Comparison of ENCODE assay signal across 29 mouse cellular contexts in the genomic region with DNA sequence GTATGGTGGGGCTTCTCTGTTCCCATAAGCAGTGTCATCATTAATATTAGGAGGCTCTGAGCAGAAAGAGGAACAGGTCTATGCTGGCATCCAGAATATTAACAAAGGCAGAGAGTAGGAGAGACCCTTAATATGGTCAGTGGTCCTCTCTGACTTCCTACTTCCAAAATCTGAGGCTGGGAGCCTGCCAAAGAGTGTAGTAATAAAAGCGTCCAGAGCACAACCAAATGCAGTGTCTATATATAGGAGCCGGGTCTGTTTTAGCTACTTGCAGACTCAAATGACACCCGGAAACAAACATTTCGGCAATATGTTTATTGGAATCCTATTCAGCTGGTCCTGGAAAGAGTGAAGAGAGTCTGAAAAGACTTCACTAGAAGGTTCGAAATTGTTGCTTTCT. TPM values are rescaled to one million over a fixed set of nuclear protein-coding genes. Genes with fewer than 3 reads are reported as not detected.
DNase-seq lines count a peak whose midpoint lies in the region; ATAC-seq and TF ChIP-seq lines count a peak whose summit lies in the region.
"Had no signal": no experiment of that assay in that cellular context is flagged by ENCODE, and none has a peak within 500 bp of the region (broad histone marks: within the 10 kb centered on the region; RNA-seq: fewer than 3 reads in every experiment).

No protein-coding gene starts in this region.

- no peak for TF ChIP-seq EP300 in lung, postnatal 0 days (IDR thresholded peaks at IDR 0.05)

- ATAC-seq in embryonic facial prominence, embryonic 14.5 days (ENCODE audit: low read depth), result no peak
- no peak for ATAC-seq in heart, embryonic 14.5 days (ENCODE audit: insufficient number of reproducible peaks, insufficient read depth, low FRiP score, low read depth)
- ATAC-seq in lung, postnatal 0 days, result no peak
- ATAC-seq: hindbrain, postnatal 0 days; intestine, embryonic 15.5 days; midbrain, embryonic 16.5 days had no signal

- H3K4me3 ChIP-seq in embryonic facial prominence, embryonic 14.5 days (ENCODE audit: low read depth, low read length), result no peak overlapping the region
- no peak overlapping the region for H3K4me3 ChIP-seq in embryonic facial prominence, embryonic 10.5 days
- H3K4me3 ChIP-seq in heart, embryonic 14.5 days (ENCODE audit: control insufficient read depth in 1 of 2, insufficient read depth in 1 of 2, low read depth in 1 of 2, low read length in 2 of 2), result no peak overlapping the region
- H3K4me3 ChIP-seq in lung, postnatal 0 days (ENCODE audit: low read depth, low read length), result no peak overlapping the region
- H3K4me3 ChIP-seq: heart, adult 2 months; hindbrain, embryonic 12.5 days; intestine, embryonic 15.5 days; stomach, embryonic 15.5 days had no signal

- peak overlapping the region; percentile 54; the same call in 1 of the 2 replicates for H3K4me2 ChIP-seq in embryonic facial prominence, embryonic 14.5 days (ENCODE audit: low read depth, low read length)
- peak overlapping the region; percentile 37; the same call in 1 of the 2 replicates for H3K4me2 ChIP-seq in heart, embryonic 14.5 days (ENCODE audit: low read length)
- no peak overlapping the region for H3K4me2 ChIP-seq in lung, postnatal 0 days (replicated peaks; ENCODE audit: low read depth, low read length)
- H3K4me2 ChIP-seq: hindbrain, embryonic 12.5 days; intestine, embryonic 15.5 days; midbrain, embryonic 11.5 days; stomach, embryonic 15.5 days had no signal

- H3K27me3 ChIP-seq in embryonic facial prominence, embryonic 14.5 days (replicated peaks; ENCODE audit: control insufficient read depth, insufficient read depth, low read length), result no peaks in the 10 kb centered on the region
- H3K27me3 ChIP-seq in embryonic facial prominence, embryonic 10.5 days (replicated peaks; ENCODE audit: low read depth, poor library complexity, severe bottlenecking), result peaks cover 16% of the 10 kb centered on the region; the same call in 1 of the 2 replicates
- H3K27me3 ChIP-seq in heart, embryonic 14.5 days (ENCODE audit: control insufficient read depth, insufficient read depth, low read length), result no peaks in the 10 kb centered on the region
- no peaks in the 10 kb centered on the region for H3K27me3 ChIP-seq in lung, postnatal 0 days (replicated peaks; ENCODE audit: insufficient read depth, low read length)
- H3K27me3 ChIP-seq: intestine, embryonic 15.5 days; stomach, embryonic 15.5 days had no signal

- H3K27ac ChIP-seq in embryonic facial prominence, embryonic 14.5 days (replicated peaks; ENCODE audit: low read depth, low read length), result no peak overlapping the region
- H3K27ac ChIP-seq in embryonic facial prominence, embryonic 10.5 days (replicated peaks), result no peak overlapping the region
- no peak overlapping the region for H3K27ac ChIP-seq in heart, embryonic 14.5 days (replicated peaks in 1 of 2; ENCODE audit: control insufficient read depth in 1 of 2, insufficient read depth in 1 of 2, low read depth in 2 of 2, low read length in 2 of 2)
- H3K27ac ChIP-seq in lung, postnatal 0 days (ENCODE audit: low read length), result no peak overlapping the region
- H3K27ac ChIP-seq: heart, adult 2 months; hindbrain, embryonic 12.5 days; hindbrain, postnatal 0 days; intestine, embryonic 15.5 days; liver, embryonic 14.5 days; stomach, embryonic 15.5 days had no signal

- peak; percentile 43 for DNase-seq in embryonic facial prominence, embryonic 14.5 days (ENCODE audit: low spot score)
- DNase-seq in embryonic facial prominence, embryonic 10.5 days (ENCODE audit: low spot score), result no peak
- no peak for DNase-seq in heart, adult 8-10 months (ENCODE audit: low spot score)
- peak; percentile 10 to 31 for DNase-seq in kidney, postnatal 4 days
- no peak for DNase-seq in kidney, adult 9 months
- peak; percentile 36 for DNase-seq in lung, postnatal 0 days (ENCODE audit: low spot score)
- DNase-seq in lung, adult 18-20 months, result no peak
- DNase-seq: adrenal gland, adult 8-10 months; cerebellum, adult 2 months; cerebellum, postnatal 14 days; gastrocnemius, postnatal 36 days; heart, adult 2 months; heart, postnatal 14 days; kidney, adult 2 months; kidney, postnatal 36 days; liver; lung, postnatal 14 days; right cerebral cortex, postnatal 25 days had no signal

- H3K4me1 ChIP-seq in embryonic facial prominence, embryonic 14.5 days (ENCODE audit: control insufficient read depth, insufficient read depth, low read length), result peaks cover 18% of the 10 kb centered on the region; the same call in 1 of the 2 replicates
- peaks cover 30% of the 10 kb centered on the region for H3K4me1 ChIP-seq in embryonic facial prominence, embryonic 10.5 days
- H3K4me1 ChIP-seq in heart, embryonic 14.5 days (ENCODE audit: control insufficient read depth in 2 of 2, insufficient read depth in 2 of 2, low read length in 2 of 2), result peaks cover 7 to 12% of the 10 kb centered on the region in 2 experiments; a peak in 3 of 4 replicates
- H3K4me1 ChIP-seq in lung, postnatal 0 days (ENCODE audit: insufficient read depth, low read depth, low read length), result no peaks in the 10 kb centered on the region
- H3K4me1 ChIP-seq: intestine, embryonic 15.5 days had no signal

- no peak for TF ChIP-seq CTCF in lung, postnatal 0 days (IDR thresholded peaks at IDR 0.05)

- no peaks in the 10 kb centered on the region for H3K36me3 ChIP-seq in embryonic facial prominence, embryonic 14.5 days (ENCODE audit: control insufficient read depth, insufficient read depth, low read length)
- no peaks in the 10 kb centered on the region for H3K36me3 ChIP-seq in embryonic facial prominence, embryonic 10.5 days (replicated peaks)
- no peaks in the 10 kb centered on the region for H3K36me3 ChIP-seq in heart, embryonic 14.5 days (ENCODE audit: control insufficient read depth, insufficient read depth, low read length)
- H3K36me3 ChIP-seq in lung, postnatal 0 days (ENCODE audit: insufficient read depth, low read length), result no peaks in the 10 kb centered on the region
- H3K36me3 ChIP-seq: G1E; hindbrain, embryonic 12.5 days; intestine, embryonic 15.5 days; stomach, embryonic 15.5 days had no signal

- no peaks in the 10 kb centered on the region for H3K9me3 ChIP-seq in embryonic facial prominence, embryonic 14.5 days (ENCODE audit: control insufficient read depth, low read length)
- H3K9me3 ChIP-seq in embryonic facial prominence, embryonic 10.5 days, result no peaks in the 10 kb centered on the region
- H3K9me3 ChIP-seq in heart, embryonic 14.5 days (ENCODE audit: control insufficient read depth, low read length), result no peaks in the 10 kb centered on the region
- no peaks in the 10 kb centered on the region for H3K9me3 ChIP-seq in lung, postnatal 0 days (ENCODE audit: low read length)
- H3K9me3 ChIP-seq: hindbrain, embryonic 12.5 days; intestine, embryonic 15.5 days; stomach, embryonic 15.5 days had no signal

- WGBS in embryonic facial prominence, embryonic 14.5 days, result 62% methylated on average over 5 of the region's 5 CpGs
- WGBS in embryonic facial prominence, embryonic 10.5 days, result 88% methylated on average over 5 of the region's 5 CpGs
- WGBS in heart, embryonic 14.5 days, result 41% methylated on average over 5 of the region's 5 CpGs
- WGBS in lung, postnatal 0 days, result 48% methylated on average over 5 of the region's 5 CpGs

- H3K9ac ChIP-seq in embryonic facial prominence, embryonic 14.5 days (ENCODE audit: low read depth, low read length), result no peak overlapping the region
- H3K9ac ChIP-seq in heart, embryonic 14.5 days (ENCODE audit: low read length), result no peak overlapping the region
- no peak overlapping the region for H3K9ac ChIP-seq in lung, postnatal 0 days (replicated peaks; ENCODE audit: low read depth)
- H3K9ac ChIP-seq: hindbrain, embryonic 12.5 days; intestine, embryonic 15.5 days; liver, embryonic 14.5 days; stomach, embryonic 15.5 days had no signal

RNA-seq across cellular contexts. Expression of a gene that starts 17.9 kb away (rescaled TPM):
- 5.6 and 6.7 TPM in 2 replicates for polyA plus RNA-seq in embryonic facial prominence, embryonic 14.5 days (2014; fragmentation: Nextera tagmentation; extraction: Ambion mirVana)
- polyA plus RNA-seq in embryonic facial prominence, embryonic 10.5 days (2016; fragmentation: Nextera tagmentation; extraction: Ambion mirVana), result 0.92 and 1.5 TPM in 2 replicates
- polyA plus RNA-seq in heart, embryonic 14.5 days (2014; fragmentation: Nextera tagmentation; extraction: Ambion mirVana), result 0.34 and 0.58 TPM in 2 replicates
- under 1 TPM; 0.11 to 0.59 (median 0.19) TPM for total RNA-seq in heart, adult 8-10 months (2022)
- polyA plus RNA-seq in lung, postnatal 0 days (2015; fragmentation: Nextera tagmentation; extraction: Ambion mirVana), result 0.57 and 0.81 TPM in 2 replicates
- total RNA-seq: megakaryocyte, adult 5-6 weeks; neutrophil, adult 5-6 weeks had no signal
- polyA plus RNA-seq: G1E had no signal

Comparison
In these comparisons a context has a peak if more than half of its experiments do, and no peak if none do; other contexts are left out.
1. DNase-seq: peak in embryonic facial prominence, embryonic 14.5 days (single experiment), kidney, postnatal 4 days (2 of 2) and lung, postnatal 0 days (single experiment); none in embryonic facial prominence, embryonic 10.5 days (single experiment), heart, adult 8-10 months (single experiment), kidney, adult 9 months (single experiment) and lung, adult 18-20 months (0 of 2).